Mouse (Mus musculus) left cerebral cortex, postnatal 36 days (tissue): Measurements from ENCODE around the gene Odf3. TPM values are rescaled to one million over a fixed set of nuclear protein-coding genes. Genes with fewer than 3 reads are reported as not detected.
"Not testable (repeated sequence)": the region's sequence is repeated elsewhere in the genome, so short reads cannot be mapped to it uniquely, and the experiment has no call there.

Experiments used
- DNase-seq, 2 experiments: peaks; one replicate each; pipeline ENCODE4 v3.0.0; 2021 to 2022; ENCODE audit warnings: low spot score in 2 of 2, mixed read lengths in 1 of 2
- intact Hi-C: fragments of 180-260 bp; cut with DNase I; formaldehyde crosslinking; loops from one replicate; pipeline ENCODE4 v1.15.1; 2025
- total RNA-seq, 2 experiments: library from RNA; stranded (reverse); gene quantifications; 2 replicates each; pipeline ENCODE4 v1.2.3; 2021

Odf3 gene
- total RNA-seq, 2 experiments from 2014 or later, result not detected

DNA sequence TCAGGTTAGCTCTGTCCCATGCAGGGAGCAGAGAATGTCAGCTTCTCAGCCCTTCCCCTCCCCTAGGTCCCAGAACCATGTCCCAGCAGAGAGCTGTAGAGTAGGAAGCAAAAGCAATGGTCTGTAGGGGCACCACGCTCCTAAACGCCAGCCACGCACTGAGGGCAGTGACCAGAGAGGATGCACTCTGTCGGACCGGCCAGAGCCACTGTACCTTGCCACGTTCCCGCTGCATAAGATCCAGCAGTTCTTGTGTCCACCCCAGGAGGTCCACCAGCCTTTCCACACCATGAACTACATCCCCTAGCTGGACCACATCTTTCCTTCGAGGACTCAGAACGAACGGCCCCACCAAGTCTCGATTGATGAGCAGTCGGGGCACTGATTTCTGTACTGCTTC lies 17.2 kb downstream of the Odf3 start:
- no peak for DNase-seq
- intact Hi-C loops, result no loop called here

DNA sequence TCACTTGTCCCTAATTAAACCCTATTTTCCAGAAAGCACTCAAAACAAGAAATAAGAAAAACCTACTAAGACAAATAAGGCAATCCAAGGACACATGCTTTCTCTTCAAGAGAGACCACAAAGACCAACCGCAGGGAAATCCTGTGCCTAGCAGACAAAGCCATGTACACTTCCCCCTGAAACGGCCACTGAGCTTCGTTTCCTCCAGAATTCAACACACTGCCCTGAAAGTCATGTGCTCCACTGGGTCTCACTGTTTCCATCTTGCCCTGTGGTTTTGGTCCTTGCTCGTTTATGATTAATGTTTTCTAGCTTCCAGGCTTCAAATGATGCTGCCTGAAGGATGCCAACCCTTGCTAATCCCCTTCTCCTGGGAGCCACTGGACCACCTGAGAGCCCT lies 26.6 kb downstream of the Odf3 start:
- no peak for DNase-seq
- intact Hi-C loops, result no loop called here

DNA sequence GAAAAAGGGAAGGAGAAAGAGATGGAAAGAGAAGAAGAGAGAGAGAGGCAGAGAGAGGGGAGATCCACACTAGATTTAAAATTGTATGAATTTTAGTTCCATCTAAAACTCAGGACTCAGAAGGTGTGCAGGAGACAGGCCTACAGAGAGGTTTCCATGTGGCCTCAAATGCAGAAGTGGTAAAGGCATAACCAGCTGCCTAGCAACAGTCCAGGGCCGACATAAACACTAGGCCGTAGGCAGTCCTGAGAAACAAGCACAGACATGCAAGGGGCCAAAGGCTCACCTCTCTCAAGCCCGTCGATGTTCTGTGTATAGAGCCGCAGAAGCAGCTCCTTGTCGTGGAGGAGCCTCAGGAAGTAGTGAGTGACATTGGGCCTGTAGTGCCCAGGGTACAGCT lies 29.8 kb downstream of the Odf3 start:
- intact Hi-C loops, result no loop called here
- DNase-seq, result no peak

DNA sequence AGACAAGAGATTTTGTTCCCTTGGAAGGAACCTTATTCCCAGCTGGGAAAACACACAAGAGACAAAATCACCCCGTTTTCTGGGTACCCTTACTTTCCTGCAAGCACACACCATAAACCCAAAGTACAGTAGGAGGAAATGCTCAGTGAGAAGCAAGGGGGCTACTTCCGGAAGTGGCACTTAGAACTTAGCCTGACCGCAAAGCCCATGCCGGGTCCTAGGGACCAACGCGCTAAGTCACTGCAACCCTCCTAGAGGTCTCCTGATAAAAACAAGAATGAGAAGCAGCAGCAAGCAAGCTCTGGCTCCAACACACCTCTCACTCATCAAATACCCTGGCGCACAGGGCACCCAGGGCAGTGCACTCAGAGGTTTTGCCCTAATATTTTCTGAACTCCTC lies 31.8 kb downstream of the Odf3 start:
- no peak for DNase-seq
- intact Hi-C loops, result no loop called here

DNA sequence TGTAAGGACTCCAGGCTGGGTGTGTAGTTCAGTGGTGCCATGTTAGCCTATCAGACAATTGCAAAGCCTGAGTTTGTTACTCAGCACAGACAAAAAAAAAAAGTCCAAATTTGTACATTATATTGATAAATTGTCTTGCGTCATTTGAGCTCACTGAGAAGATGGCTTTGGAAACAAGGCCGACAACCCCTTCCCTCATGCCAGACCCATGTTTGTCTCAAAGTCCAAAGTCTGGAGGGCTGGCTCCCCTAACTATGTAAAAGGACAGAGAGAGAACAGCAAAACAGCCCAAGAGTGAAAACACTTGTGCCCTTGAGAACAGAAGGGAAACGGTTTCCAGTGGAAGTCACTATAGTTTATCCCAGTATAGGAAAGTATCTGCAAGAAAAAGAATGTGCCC lies 32.8 kb downstream of the Odf3 start:
- DNase-seq, result no peak
- intact Hi-C loops, result no loop called here

DNA sequence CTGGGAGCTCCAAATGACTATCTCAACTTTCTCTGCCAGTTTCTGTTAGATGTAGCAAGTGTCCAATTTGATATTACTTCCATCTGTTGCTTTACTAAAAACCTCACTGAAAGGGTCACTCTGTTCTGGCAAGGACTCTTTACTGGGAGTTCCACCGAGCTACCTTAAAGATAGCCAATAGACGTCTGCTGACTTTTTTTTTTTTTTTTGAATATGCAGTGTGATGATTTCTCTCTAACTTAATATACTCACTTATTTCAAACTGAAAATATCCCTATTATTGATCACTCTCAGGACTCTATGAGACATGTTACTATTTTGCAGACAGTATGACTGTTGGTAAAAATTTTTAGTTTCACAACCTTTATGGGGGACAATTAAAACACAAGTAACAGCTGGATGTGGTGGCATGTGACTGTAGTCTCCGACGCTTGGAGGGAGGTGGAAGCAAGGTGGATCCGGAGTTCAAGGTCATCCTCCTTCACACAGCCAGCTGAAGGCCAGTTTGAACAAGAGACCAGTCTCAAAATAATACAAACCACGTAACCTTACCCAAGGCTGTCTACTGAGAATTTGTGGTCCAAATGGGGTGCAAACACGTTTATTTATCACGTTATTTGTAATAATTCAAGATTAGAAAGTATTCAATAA lies 33.4 kb downstream of the Odf3 start:
- intact Hi-C loops, result no loop called here
- DNase-seq, result no peak

DNA sequence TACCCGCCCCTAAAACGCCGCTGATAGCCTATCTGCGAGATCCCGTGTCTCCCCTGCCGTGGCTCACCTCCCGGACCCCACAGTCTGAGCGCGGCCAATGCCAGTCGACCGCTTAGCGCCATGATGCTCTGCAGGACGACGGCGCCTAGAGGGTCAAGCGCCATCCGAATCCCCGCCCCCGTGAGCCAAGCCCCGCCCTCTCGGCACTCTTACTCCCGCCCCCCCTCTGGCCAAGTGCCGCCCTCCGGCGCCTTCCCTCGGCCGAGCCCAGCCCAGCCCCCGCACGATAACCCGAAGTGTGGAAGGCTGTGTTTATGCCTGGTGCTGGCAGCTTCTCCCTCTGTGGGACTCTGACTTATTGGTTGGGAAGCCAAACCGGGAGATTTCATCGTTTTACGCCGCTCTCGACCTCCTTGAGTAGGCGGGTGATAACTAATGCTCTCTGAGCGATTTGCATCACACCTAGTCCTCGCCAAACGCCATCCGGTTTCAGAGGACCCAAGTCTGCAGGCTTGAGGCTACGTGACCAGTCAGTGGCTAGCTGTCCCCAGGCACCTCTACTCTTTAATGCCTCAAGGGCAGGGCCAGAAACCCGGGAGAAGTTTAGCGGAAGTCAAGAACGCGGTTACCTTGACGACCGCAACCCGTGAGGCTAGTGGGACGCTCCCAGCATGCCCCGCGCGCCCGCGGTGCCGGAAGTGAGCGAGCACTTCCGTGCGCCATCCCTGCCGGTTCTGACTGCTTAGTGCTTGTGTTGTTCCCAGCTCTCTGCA lies 34.3 kb downstream of the Odf3 start, which contains the start of the genes Psmd13 and Sirt3:
Gene Psmd13 (plus strand): TSS at position 273 of the 773 bp plus-strand sequence.
Gene Sirt3 (minus strand): TSS at position 614 of the 773 bp plus-strand sequence.
- DNase-seq, result peak; percentile 94 to 96
- intact Hi-C loops, result loop anchor here (1.0 kb wide), 1 partner anchor 25 kb away; the partner anchor contains the start of gene Bet1l

DNA sequence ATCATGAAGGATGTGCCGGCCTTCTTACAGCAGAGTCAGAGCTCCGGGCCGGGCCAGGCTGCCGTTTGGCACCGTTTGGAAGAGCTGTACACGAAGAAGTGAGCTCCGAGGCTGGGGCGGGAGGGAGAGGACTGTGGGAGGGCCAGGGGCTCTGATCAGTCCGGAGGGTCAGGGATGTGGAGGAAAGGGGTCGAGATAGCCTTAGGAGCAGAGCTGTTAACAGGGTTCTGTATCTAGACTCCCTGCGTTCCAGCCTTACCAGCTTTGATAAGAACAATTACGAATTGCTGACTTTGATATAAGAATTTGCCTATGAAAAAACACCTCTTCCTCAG lies 34.8 kb downstream of the Odf3 start:
- intact Hi-C loops, result loop anchor here (1.0 kb wide), 1 partner anchor 25 kb away; the partner anchor contains the start of gene Bet1l
- DNase-seq, result no peak

DNA sequence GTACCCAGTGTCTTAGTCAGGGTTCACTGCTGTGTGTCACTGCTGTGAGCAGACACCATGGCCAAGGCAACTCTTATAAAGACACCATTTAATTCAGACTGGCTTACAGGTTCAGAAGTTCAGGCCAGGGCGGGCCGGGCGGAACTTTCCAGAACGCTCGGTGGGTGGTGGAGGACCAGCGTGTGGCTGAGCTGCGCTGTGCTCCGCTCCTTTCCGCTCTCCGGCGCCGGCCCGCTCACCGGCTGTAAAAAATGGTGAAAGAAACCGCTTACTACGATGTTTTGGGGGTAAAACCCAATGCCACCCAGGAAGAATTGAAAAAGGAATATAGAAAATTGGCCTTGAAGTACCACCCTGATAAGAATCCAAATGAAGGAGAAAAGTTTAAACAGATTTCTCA lies 43.0 kb downstream of the Odf3 start:
- DNase-seq, intact Hi-C loops: not testable (repeated sequence)

DNA sequence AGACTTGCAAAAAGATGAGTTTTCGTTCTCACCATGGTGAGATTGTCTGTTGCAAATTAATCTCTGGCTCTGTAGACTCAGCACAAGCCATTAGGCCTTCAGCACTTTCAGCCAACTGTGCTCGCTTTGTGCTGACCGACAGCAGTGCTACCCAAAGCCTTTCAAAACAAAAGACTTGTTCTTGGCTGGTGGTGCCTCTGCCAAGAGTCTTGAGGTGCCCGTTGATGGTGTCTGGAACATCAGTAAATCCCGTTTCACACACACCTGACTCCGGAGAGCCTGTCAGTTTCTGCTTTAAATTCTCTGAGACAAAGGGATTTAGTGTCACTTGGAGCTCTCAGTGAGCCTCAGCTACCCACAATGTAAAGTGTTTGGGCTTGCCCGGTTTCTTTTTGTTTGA lies 46.4 kb downstream of the Odf3 start:
- no peak for DNase-seq
- intact Hi-C loops, result no loop called here

DNA sequence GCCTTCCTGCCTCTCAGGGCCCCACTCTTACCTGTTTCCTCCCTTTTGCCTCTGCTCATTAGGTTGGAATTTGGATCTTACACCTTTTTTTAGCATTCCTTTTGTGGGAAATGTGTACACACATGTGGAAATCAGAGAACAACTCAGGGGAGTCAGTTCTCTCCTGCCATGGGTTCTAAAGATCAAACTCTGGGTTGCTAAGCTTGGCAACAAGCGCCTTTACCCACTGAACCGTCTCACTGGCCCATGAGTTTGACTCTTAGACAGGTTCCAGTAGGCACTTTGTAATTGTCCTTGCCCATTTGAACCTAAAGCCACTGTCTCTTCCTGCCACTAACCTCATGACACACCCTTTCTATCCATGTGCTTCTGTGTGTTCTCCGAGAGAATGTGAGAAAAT lies 47.0 kb downstream of the Odf3 start:
- no peak for DNase-seq
- intact Hi-C loops, result no loop called here

DNA sequence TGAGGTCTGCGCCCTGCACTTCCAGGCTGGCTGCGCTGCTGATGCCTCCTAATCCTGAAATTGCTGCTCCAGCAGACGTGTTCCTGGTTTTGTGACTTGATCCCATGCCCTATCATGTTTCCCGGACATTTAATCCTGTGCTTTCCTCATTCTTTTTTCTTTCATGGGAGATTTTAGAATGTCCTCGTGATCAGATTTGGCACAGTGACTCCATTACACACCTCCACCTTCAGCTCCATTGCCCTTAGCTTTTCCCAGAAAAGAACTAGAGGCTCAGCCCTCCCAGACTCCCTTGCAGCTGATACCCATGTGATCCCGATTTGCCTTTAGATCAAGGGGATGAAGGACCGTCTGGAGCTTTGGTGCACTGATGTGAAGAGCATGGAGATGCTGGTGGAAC lies 50.3 kb downstream of the Odf3 start:
- DNase-seq, result no peak
- intact Hi-C loops, result no loop called here

DNA sequence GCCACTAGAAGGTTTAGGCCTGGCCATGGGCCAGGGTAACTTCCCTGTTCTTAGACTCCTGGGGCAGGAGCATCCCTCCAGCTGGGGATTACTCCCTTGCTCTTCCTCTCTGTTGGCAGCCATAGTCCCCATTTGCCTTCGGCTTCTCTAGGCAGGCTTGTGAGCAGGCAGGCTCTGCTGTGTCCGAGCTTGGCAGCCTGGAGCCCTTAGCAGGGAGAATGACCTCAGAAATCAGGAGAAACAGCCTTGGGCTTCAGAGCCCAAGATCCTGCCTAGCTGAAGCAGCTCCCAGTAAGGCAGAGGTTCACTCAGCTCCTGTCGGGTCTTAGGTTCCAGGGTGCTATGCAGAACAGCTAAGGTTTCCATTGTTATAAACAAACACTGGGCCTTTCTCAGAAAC lies 51.5 kb downstream of the Odf3 start:
- DNase-seq, result no peak
- intact Hi-C loops, result no loop called here

DNA sequence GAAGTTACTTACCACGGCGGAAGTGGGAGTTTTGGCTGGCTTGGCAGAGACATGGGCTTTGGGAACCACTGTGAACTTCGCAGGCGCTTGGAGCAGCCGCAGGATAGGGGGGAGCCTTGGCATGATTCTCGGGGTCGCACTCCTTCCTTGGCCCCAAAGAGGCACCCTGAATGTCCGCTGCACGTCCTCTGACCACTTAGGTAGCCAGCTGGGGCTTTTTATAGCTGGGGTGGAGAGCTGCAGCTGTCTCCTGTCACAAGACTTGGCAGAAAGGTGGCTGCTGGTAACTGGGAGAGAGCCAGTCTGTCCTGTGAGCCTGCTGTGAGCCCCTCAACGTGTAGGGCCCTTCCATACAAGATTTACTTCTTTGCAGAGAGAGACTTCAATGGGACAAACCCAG lies 52.6 kb downstream of the Odf3 start, which contains the start of gene Cox8b:
Gene Cox8b (minus strand): TSS at position 227 of the 400 bp plus-strand sequence.
- DNase-seq, result no peak
- intact Hi-C loops, result no loop called here

Other genes starting within 250 kb of the Odf3 start
- under 1 TPM; 0.05 to 0.36 TPM for gene Olfr46, start 246.5 kb upstream of the Odf3 start, total RNA-seq
- not detected for gene Olfr61, start 218.8 kb upstream of the Odf3 start, total RNA-seq
- not detected for gene Olfr53, start 201.4 kb upstream of the Odf3 start, total RNA-seq
- gene Olfr539, start 187.9 kb upstream of the Odf3 start, total RNA-seq, result under 1 TPM in 1 of 2 experiments, not detected in 1; 0.07 TPM
- gene Olfr45, start 165.9 kb upstream of the Odf3 start, total RNA-seq, result not detected
- gene Olfr541, start 150.5 kb upstream of the Odf3 start, total RNA-seq, result not detected
- not detected for gene Cyp2e1, start 84.1 kb upstream of the Odf3 start, total RNA-seq
- under 1 TPM; 0.22 to 0.54 TPM for gene Syce1, start 60.0 kb upstream of the Odf3 start, total RNA-seq
- gene Zfp941, start 25.6 kb upstream of the Odf3 start, total RNA-seq, result 10 to 100 TPM; 22.2 to 31.0 TPM
- gene Urah, start 12.8 kb upstream of the Odf3 start, total RNA-seq, result 1 to 10 TPM; 2.1 to 8.4 TPM
- gene Scgb1c1, start 2.3 kb upstream of the Odf3 start, total RNA-seq, result not detected
- gene Gm45785, start 8.5 kb downstream of the Odf3 start, total RNA-seq, result 1 to 10 TPM in 1 of 2 experiments, not detected in 1; 2.3 TPM
- gene Ric8a, start 9.2 kb downstream of the Odf3 start, total RNA-seq, result 10 to 100 TPM; 68.2 to 68.7 TPM
- 10 to 100 TPM; 22.5 to 27.3 TPM for gene Bet1l, start 9.8 kb downstream of the Odf3 start, total RNA-seq
- gene Psmd13, start 34.2 kb downstream of the Odf3 start, total RNA-seq, result 100 to 1,000 TPM; 106 to 113 TPM
- gene Sirt3, start 34.5 kb downstream of the Odf3 start, total RNA-seq, result 10 to 100 TPM; 73.1 to 78.5 TPM
- not detected for gene Cox8b, start 52.6 kb downstream of the Odf3 start, total RNA-seq
- gene Nlrp6, start 73.1 kb downstream of the Odf3 start, total RNA-seq, result under 1 TPM; 0.47 to 0.54 TPM
- gene Pgghg, start 93.6 kb downstream of the Odf3 start, total RNA-seq, result 1 to 10 TPM; 3.3 to 5.8 TPM
- gene Ifitm5, start 102.5 kb downstream of the Odf3 start, total RNA-seq, result not detected
- gene Gm45717, start 108.1 kb downstream of the Odf3 start, total RNA-seq, result not detected
- 10 to 100 TPM; 12.3 to 14.0 TPM for gene Ifitm2, start 108.2 kb downstream of the Odf3 start, total RNA-seq
- gene Ifitm1, start 119.4 kb downstream of the Odf3 start, total RNA-seq, result 1 to 10 TPM; 3.6 to 4.2 TPM
- 10 to 100 TPM in 1 of 2 experiments, 1 to 10 TPM in 1; 9.6 to 14.3 TPM for gene Ifitm3, start 163.0 kb downstream of the Odf3 start, total RNA-seq
- not detected for gene Ifitm6, start 170.1 kb downstream of the Odf3 start, total RNA-seq
- gene Gm17387, start 181.3 kb downstream of the Odf3 start, total RNA-seq, result not detected
- gene B4galnt4, start 213.3 kb downstream of the Odf3 start, total RNA-seq, result 10 to 100 TPM; 84.4 to 86.3 TPM
- not detected for gene Pkp3, start 230.4 kb downstream of the Odf3 start, total RNA-seq